Mouse (Mus musculus): ENCODE data around the gene Hspb11. TPM values are rescaled to one million over a fixed set of nuclear protein-coding genes. Genes with fewer than 3 reads are reported as not detected.

Hspb11 gene
- polyA plus RNA-seq (2016; fragmentation: Nextera tagmentation; extraction: Ambion mirVana), result 44.3 and 51.1 TPM in 2 replicates

GRCm38 (mm10) chr4:107253125-107254091, at the start of gene Hspb11, which contains the start of gene Lrrc42:
Gene Hspb11 (plus strand): TSS chr4:107253593.
Gene Lrrc42 (minus strand): TSS chr4:107253532.
- Histone ChIP-seq H3K9ac (replicated peaks) (peak within 1 kb of the TSS; percentile 81), H3K9me3 (no peaks in the 10 kb centered on the region), H3K4me2 (peak within 1 kb of the TSS; percentile 78), H3K4me1 (replicated peaks) (peaks cover 32% of the 10 kb centered on the region), H3K27ac (peak within 1 kb of the TSS; percentile 85), H3K27me3 (no peaks in the 10 kb centered on the region), H3K4me3 (replicated peaks) (peak within 1 kb of the TSS; percentile 76), H3K36me3 (no peaks in the 10 kb centered on the region)
- WGBS, result under 1% methylated on average over 84 of the region's 101 CpGs
- peak; percentile 98 for ATAC-seq (ENCODE audit: insufficient number of reproducible peaks, insufficient read depth, low FRiP score, low TSS enrichment, low read depth)

- ATAC-seq (ENCODE audit: insufficient number of reproducible peaks, insufficient read depth, low FRiP score, low TSS enrichment, low read depth), result no peak
- Histone ChIP-seq H3K9me3 (no peaks in the 10 kb centered on the region), H3K4me1 (replicated peaks) (no peaks in the 10 kb centered on the region), H3K36me3 (peaks cover 60% of the 10 kb centered on the region), H3K27ac (no peak overlapping the region), H3K4me3 (replicated peaks) (no peak overlapping the region), H3K9ac (replicated peaks) (no peak overlapping the region), H3K27me3 (no peaks in the 10 kb centered on the region), H3K4me2 (no peak overlapping the region)
- 94% methylated on average over 2 of the region's 2 CpGs for WGBS
Observed at GRCm38 (mm10) chr4:107207016-107207415, 46.4 kb upstream of the Hspb11 start.

- H3K27ac ChIP-seq, result no peak within 1 kb of the TSS
- WGBS, result 82% methylated on average over 3 of the region's 3 CpGs
- H3K27me3 ChIP-seq, result no peaks in the 10 kb centered on the region
- no peak within 1 kb of the TSS for H3K9ac ChIP-seq (replicated peaks)
- peaks cover 5% of the 10 kb centered on the region for H3K4me1 ChIP-seq (replicated peaks)
- H3K4me2 ChIP-seq, result no peak within 1 kb of the TSS
- H3K36me3 ChIP-seq, result peaks cover 42% of the 10 kb centered on the region
- no peak within 1 kb of the TSS for H3K4me3 ChIP-seq (replicated peaks)
- ATAC-seq (ENCODE audit: insufficient number of reproducible peaks, insufficient read depth, low FRiP score, low TSS enrichment, low read depth), result no peak
- no peaks in the 10 kb centered on the region for H3K9me3 ChIP-seq
Observed at GRCm38 (mm10) chr4:107208880-107209279, 44.5 kb upstream of the Hspb11 start, which contains the start of gene Ldlrad1. Gene Ldlrad1 (plus strand): TSS chr4:107209180.

GRCm38 (mm10) chr4:107210483-107211097, 42.8 kb upstream of the Hspb11 start:
- Histone ChIP-seq H3K9ac (replicated peaks) (no peak overlapping the region), H3K4me1 (replicated peaks) (peaks cover 5% of the 10 kb centered on the region), H3K27me3 (no peaks in the 10 kb centered on the region), H3K27ac (no peak overlapping the region), H3K4me3 (replicated peaks) (no peak overlapping the region), H3K36me3 (peaks cover 25% of the 10 kb centered on the region; the same call in 1 of the 2 replicates), H3K4me2 (no peak overlapping the region), H3K9me3 (no peaks in the 10 kb centered on the region)
- ATAC-seq (ENCODE audit: insufficient number of reproducible peaks, insufficient read depth, low FRiP score, low TSS enrichment, low read depth), result no peak
- WGBS, result 65% methylated on average over 5 of the region's 5 CpGs

GRCm38 (mm10) chr4:107211465-107211864, 41.9 kb upstream of the Hspb11 start:
- Histone ChIP-seq H3K27ac (no peak overlapping the region), H3K9me3 (no peaks in the 10 kb centered on the region), H3K4me3 (replicated peaks) (no peak overlapping the region), H3K36me3 (peaks cover 18% of the 10 kb centered on the region; the same call in 1 of the 2 replicates), H3K9ac (replicated peaks) (no peak overlapping the region), H3K4me1 (replicated peaks) (peaks cover 5% of the 10 kb centered on the region), H3K4me2 (no peak overlapping the region), H3K27me3 (no peaks in the 10 kb centered on the region)
- ATAC-seq (ENCODE audit: insufficient number of reproducible peaks, insufficient read depth, low FRiP score, low TSS enrichment, low read depth), result no peak
- 87% methylated on average over 4 of the region's 4 CpGs for WGBS

GRCm38 (mm10) chr4:107211936-107212335, 41.5 kb upstream of the Hspb11 start:
- no peak overlapping the region for H3K27ac ChIP-seq
- WGBS, result 85% methylated on average over 5 of the region's 5 CpGs
- no peak overlapping the region for H3K4me3 ChIP-seq (replicated peaks)
- no peak for ATAC-seq (ENCODE audit: insufficient number of reproducible peaks, insufficient read depth, low FRiP score, low TSS enrichment, low read depth)
- H3K36me3 ChIP-seq, result peaks cover 13% of the 10 kb centered on the region; the same call in 1 of the 2 replicates
- no peak overlapping the region for H3K9ac ChIP-seq (replicated peaks)
- H3K4me2 ChIP-seq, result no peak overlapping the region
- peaks cover 5% of the 10 kb centered on the region for H3K4me1 ChIP-seq (replicated peaks)
- no peaks in the 10 kb centered on the region for H3K9me3 ChIP-seq
- H3K27me3 ChIP-seq, result no peaks in the 10 kb centered on the region

GRCm38 (mm10) chr4:107213279-107214011, 39.9 kb upstream of the Hspb11 start:
- Histone ChIP-seq H3K27me3 (no peaks in the 10 kb centered on the region), H3K4me2 (no peak overlapping the region), H3K4me3 (replicated peaks) (no peak overlapping the region), H3K27ac (no peak overlapping the region), H3K9me3 (no peaks in the 10 kb centered on the region), H3K4me1 (replicated peaks) (peaks cover 5% of the 10 kb centered on the region), H3K36me3 (no peaks in the 10 kb centered on the region; the same call in 1 of the 2 replicates), H3K9ac (replicated peaks) (no peak overlapping the region)
- WGBS, result 64% methylated on average over 12 of the region's 12 CpGs
- no peak for ATAC-seq (ENCODE audit: insufficient number of reproducible peaks, insufficient read depth, low FRiP score, low TSS enrichment, low read depth)

- no peak for ATAC-seq (ENCODE audit: insufficient number of reproducible peaks, insufficient read depth, low FRiP score, low TSS enrichment, low read depth)
- Histone ChIP-seq H3K27me3 (no peaks in the 10 kb centered on the region), H3K4me1 (replicated peaks) (peaks cover 5% of the 10 kb centered on the region), H3K27ac (no peak overlapping the region), H3K36me3 (no peaks in the 10 kb centered on the region), H3K4me2 (no peak overlapping the region), H3K4me3 (replicated peaks) (no peak overlapping the region), H3K9ac (replicated peaks) (no peak overlapping the region), H3K9me3 (no peaks in the 10 kb centered on the region)
- WGBS, result 84% methylated on average over 9 of the region's 9 CpGs
Observed at GRCm38 (mm10) chr4:107217574-107217973, 35.8 kb upstream of the Hspb11 start.

GRCm38 (mm10) chr4:107221524-107221923, 31.9 kb upstream of the Hspb11 start:
- H3K27me3 ChIP-seq, result no peaks in the 10 kb centered on the region
- H3K4me3 ChIP-seq (replicated peaks), result no peak overlapping the region
- WGBS, result 87% methylated on average over 5 of the region's 5 CpGs
- no peaks in the 10 kb centered on the region for H3K36me3 ChIP-seq
- no peak for ATAC-seq (ENCODE audit: insufficient number of reproducible peaks, insufficient read depth, low FRiP score, low TSS enrichment, low read depth)
- H3K9ac ChIP-seq (replicated peaks), result no peak overlapping the region
- H3K27ac ChIP-seq, result no peak overlapping the region
- H3K4me2 ChIP-seq, result no peak overlapping the region
- no peaks in the 10 kb centered on the region for H3K9me3 ChIP-seq
- no peaks in the 10 kb centered on the region for H3K4me1 ChIP-seq (replicated peaks)

- no peak for ATAC-seq (ENCODE audit: insufficient number of reproducible peaks, insufficient read depth, low FRiP score, low TSS enrichment, low read depth)
- Histone ChIP-seq H3K27ac (no peak overlapping the region), H3K27me3 (no peaks in the 10 kb centered on the region), H3K9me3 (no peaks in the 10 kb centered on the region), H3K4me2 (no peak overlapping the region), H3K36me3 (no peaks in the 10 kb centered on the region), H3K4me3 (replicated peaks) (no peak overlapping the region), H3K9ac (replicated peaks) (no peak overlapping the region), H3K4me1 (replicated peaks) (no peaks in the 10 kb centered on the region)
- 77% methylated on average over 11 of the region's 11 CpGs for WGBS
Observed at GRCm38 (mm10) chr4:107223225-107224204, 29.9 kb upstream of the Hspb11 start.
